Mouse (Mus musculus): ENCODE results near the gene Gm5269.

GRCm38 (mm10) chr1:45861162-45861561 lies 28.9 kb downstream of the Gm5269 start:
- TF ChIP-seq CTCF (IDR thresholded peaks at IDR 0.05; ENCODE audit: low read depth) = no peak
- no peak for TF ChIP-seq EP300 (IDR thresholded peaks at IDR 0.05; ENCODE audit: low read depth)

All from liver, embryonic 14.5 days (tissue).